Mouse (Mus musculus): ENCODE results near the gene Eif1b. TPM values are rescaled to one million over a fixed set of nuclear protein-coding genes. Genes with fewer than 3 reads are reported as not detected.
"Not testable (repeated sequence)": the region's sequence is repeated elsewhere in the genome, so short reads cannot be mapped to it uniquely, and the experiment has no call there.

Gene Eif1b
- polyA plus RNA-seq, 1 experiment from 2014 or later, result 500 TPM

GRCm38 (mm10) chr9:120527919-120528318 is 35.9 kb downstream of the Eif1b start:
- Histone ChIP-seq H3K27me3 (no peaks in the 10 kb centered on the region), H3K9me3 (replicated peaks) (no peaks in the 10 kb centered on the region), H3K4me3 (no peak overlapping the region), H3K36me3 (ENCODE audit: poor library complexity, severe bottlenecking) (no peaks in the 10 kb centered on the region), H3K27ac (no peak overlapping the region), H3K4me1 (0 out of 2 replicates have a peak, but pooled peaks cover 7% of the 10 kb centered on the region), H3K9ac (no peak overlapping the region), H3K4me2 (no peak overlapping the region)
- no peak for ATAC-seq
- WGBS, result 91% methylated on average over 8 of the region's 8 CpGs

GRCm38 (mm10) chr9:120528815-120529510 is 36.9 kb downstream of the Eif1b start:
- H3K27ac ChIP-seq, result no peak overlapping the region
- no peak overlapping the region for H3K9ac ChIP-seq
- no peak overlapping the region for H3K4me3 ChIP-seq
- 86% methylated on average over 17 of the region's 17 CpGs for WGBS
- H3K36me3 ChIP-seq (ENCODE audit: poor library complexity, severe bottlenecking), result no peaks in the 10 kb centered on the region
- 0 out of 2 replicates have a peak, but pooled peaks cover 7% of the 10 kb centered on the region for H3K4me1 ChIP-seq
- no peak overlapping the region for H3K4me2 ChIP-seq
- ATAC-seq, result no peak
- no peaks in the 10 kb centered on the region; the same call in 1 of the 2 replicates for H3K9me3 ChIP-seq (replicated peaks)
- no peaks in the 10 kb centered on the region for H3K27me3 ChIP-seq

GRCm38 (mm10) chr9:120530471-120530870 is 38.4 kb downstream of the Eif1b start:
- H3K36me3 ChIP-seq (ENCODE audit: poor library complexity, severe bottlenecking), result no peaks in the 10 kb centered on the region
- H3K4me1 ChIP-seq, result 0 out of 2 replicates have a peak, but pooled peaks cover 7% of the 10 kb centered on the region
- ATAC-seq, result no peak
- H3K9me3 ChIP-seq (replicated peaks), result no peaks in the 10 kb centered on the region; the same call in 1 of the 2 replicates
- H3K27me3 ChIP-seq, result no peaks in the 10 kb centered on the region
- H3K4me3 ChIP-seq, result no peak overlapping the region
- no peak overlapping the region for H3K4me2 ChIP-seq
- no peak overlapping the region for H3K9ac ChIP-seq
- WGBS, result 89% methylated on average over 5 of the region's 5 CpGs
- H3K27ac ChIP-seq, result no peak overlapping the region

DNA sequence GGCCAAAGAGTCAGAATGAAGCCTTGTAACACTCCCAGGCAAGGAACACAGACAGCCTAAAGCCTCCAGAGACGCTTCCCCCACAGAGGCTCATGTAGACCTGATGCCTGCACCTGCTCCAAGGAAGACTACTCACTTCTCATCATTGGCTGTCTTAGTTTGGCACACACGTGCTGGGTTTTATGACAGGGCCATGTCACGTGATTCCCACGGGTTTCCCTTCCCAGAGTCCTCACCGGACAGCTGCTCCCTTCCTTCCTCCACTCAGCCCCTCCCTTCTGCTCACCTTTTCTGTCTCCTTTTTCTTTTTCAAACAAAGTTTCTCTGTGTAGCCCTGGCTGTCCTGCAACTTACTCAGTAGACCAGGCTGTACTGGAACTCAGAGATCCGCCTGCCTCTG is 40.0 kb downstream of the Eif1b start:
- Histone ChIP-seq H3K27ac (no peak overlapping the region), H3K9ac (no peak overlapping the region), H3K4me2 (no peak overlapping the region), H3K4me3 (no peak overlapping the region), H3K36me3 (ENCODE audit: poor library complexity, severe bottlenecking) (no peaks in the 10 kb centered on the region), H3K9me3 (replicated peaks) (no peaks in the 10 kb centered on the region; the same call in 1 of the 2 replicates), H3K27me3 (0 out of 2 replicates have a peak, but pooled peaks cover 1% of the 10 kb centered on the region), H3K4me1 (0 out of 2 replicates have a peak, but pooled peaks cover 4% of the 10 kb centered on the region)
- WGBS, result 88% methylated on average over 6 of the region's 6 CpGs
- no peak for ATAC-seq

DNA sequence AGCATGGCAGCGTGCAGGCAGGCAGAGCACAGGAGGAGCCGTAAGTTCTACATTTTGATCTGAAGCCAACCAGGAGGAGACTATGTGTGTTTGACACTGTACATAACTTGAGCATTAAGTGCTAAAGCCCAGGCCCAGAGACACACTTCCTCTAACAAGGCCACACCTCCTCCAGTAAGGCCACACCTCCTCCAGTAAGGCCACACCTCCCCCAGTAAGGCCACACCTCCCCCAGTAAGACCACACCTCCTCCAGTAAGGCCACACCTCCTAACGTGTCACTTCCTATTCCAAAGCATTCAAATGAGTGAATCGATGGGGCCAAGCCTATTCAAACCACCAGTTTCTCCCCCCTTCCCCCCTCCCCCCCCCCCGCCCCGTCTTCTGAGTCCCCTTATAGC is 40.7 kb downstream of the Eif1b start:
- no peak overlapping the region for H3K27ac ChIP-seq
- H3K27me3 ChIP-seq, result 0 out of 2 replicates have a peak, but pooled peaks cover 5% of the 10 kb centered on the region
- no peaks in the 10 kb centered on the region; the same call in 1 of the 2 replicates for H3K9me3 ChIP-seq (replicated peaks)
- H3K36me3 ChIP-seq (ENCODE audit: poor library complexity, severe bottlenecking), result no peaks in the 10 kb centered on the region
- no peak overlapping the region for H3K9ac ChIP-seq
- no peaks in the 10 kb centered on the region for H3K4me1 ChIP-seq
- H3K4me2 ChIP-seq, result no peak overlapping the region
- no peak overlapping the region for H3K4me3 ChIP-seq
- ATAC-seq, result no peak
- WGBS, result 91% methylated on average over 6 of the region's 6 CpGs

DNA sequence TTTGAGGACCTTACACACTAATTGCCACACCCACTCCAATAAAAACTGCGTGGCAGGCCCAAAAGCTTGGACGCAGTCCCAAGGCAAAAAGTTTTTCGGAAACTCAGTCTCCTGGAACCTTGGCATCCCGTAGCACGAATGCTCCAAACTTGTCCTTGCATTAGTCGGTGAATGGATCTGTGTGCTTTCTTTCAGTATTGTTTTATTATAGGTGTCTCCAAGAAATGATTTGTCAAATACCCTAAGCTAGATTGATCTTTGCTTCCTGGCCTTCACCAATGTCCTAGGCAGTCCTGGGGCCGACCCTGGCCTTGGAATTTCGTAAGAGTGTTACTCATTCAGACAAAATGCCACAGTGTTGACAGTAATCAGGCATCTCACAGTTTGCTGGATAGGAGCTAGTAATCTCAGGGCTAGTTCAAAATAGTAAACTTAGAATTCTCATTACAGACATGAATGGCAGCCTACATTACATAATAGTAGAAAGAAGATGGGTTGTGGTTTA is 41.5 kb downstream of the Eif1b start:
- WGBS, result 92% methylated on average over 8 of the region's 8 CpGs
- not testable (repeated sequence) for ATAC-seq; H3K4me3 ChIP-seq; H3K27ac ChIP-seq; H3K9me3 ChIP-seq (replicated peaks); H3K27me3 ChIP-seq; H3K36me3 ChIP-seq (ENCODE audit: poor library complexity, severe bottlenecking); H3K9ac ChIP-seq; H3K4me2 ChIP-seq; H3K4me1 ChIP-seq

GRCm38 (mm10) chr9:120539662-120540251 is 47.7 kb downstream of the Eif1b start, which contains the start of gene Entpd3:
Entpd3 (plus strand) TSS chr9:120539818.
- peak within 1 kb of the TSS; percentile 65 for H3K9ac ChIP-seq

DNA sequence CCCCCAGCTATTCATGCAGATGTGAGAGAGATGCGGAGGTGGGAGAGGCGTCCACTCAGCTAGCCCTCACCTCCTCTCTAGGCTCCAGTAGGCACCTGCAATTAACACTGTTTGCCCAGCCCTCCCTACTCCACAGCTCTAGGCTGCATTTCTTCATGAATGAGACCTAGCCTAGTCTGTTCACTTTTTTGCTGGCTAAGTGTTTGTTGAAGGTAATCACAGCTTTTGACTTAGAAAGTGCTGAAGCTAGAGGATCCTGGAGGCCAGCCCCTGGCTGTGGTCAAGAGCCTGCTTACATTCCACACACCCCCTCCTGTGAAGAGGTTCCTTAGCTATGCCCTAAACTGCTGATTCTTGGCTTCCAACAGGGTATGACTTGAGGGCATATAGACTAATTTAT is 49.4 kb downstream of the Eif1b start:
- Histone ChIP-seq H3K36me3 (ENCODE audit: poor library complexity, severe bottlenecking) (no peaks in the 10 kb centered on the region), H3K4me1 (peaks cover 11% of the 10 kb centered on the region), H3K9ac (no peak overlapping the region), H3K27me3 (peaks cover 37% of the 10 kb centered on the region), H3K9me3 (replicated peaks) (no peaks in the 10 kb centered on the region), H3K27ac (no peak overlapping the region), H3K4me3 (no peak overlapping the region), H3K4me2 (no peak overlapping the region)
- 18% methylated on average over 2 of the region's 2 CpGs for WGBS
- ATAC-seq, result no peak

More at GRCm38 (mm10) chr9:120539662-120540251, 47.7 kb downstream of the Eif1b start, which contains the start of gene Entpd3:
- Histone ChIP-seq H3K27me3 (peaks cover 37% of the 10 kb centered on the region), H3K4me3 (peak within 1 kb of the TSS; percentile 40), H3K4me1 (peaks cover 11% of the 10 kb centered on the region), H3K36me3 (ENCODE audit: poor library complexity, severe bottlenecking) (no peaks in the 10 kb centered on the region), H3K4me2 (peak within 1 kb of the TSS; percentile 68), H3K27ac (no peak within 1 kb of the TSS), H3K9me3 (replicated peaks) (no peaks in the 10 kb centered on the region)
- under 1% methylated on average over 31 of the region's 31 CpGs for WGBS
- peak; percentile 43; the same call in 1 of the 2 replicates for ATAC-seq

- no peaks in the 10 kb centered on the region for H3K36me3 ChIP-seq (ENCODE audit: poor library complexity, severe bottlenecking)
- H3K27me3 ChIP-seq, result peaks cover 33% of the 10 kb centered on the region
- 38% methylated on average over 6 of the region's 6 CpGs for WGBS
- H3K27ac ChIP-seq, result no peak overlapping the region
- peaks cover 16% of the 10 kb centered on the region for H3K4me1 ChIP-seq
- H3K4me2 ChIP-seq, result no peak overlapping the region
- no peak overlapping the region for H3K9ac ChIP-seq
- ATAC-seq, result no peak
- H3K9me3 ChIP-seq (replicated peaks), result no peaks in the 10 kb centered on the region
- H3K4me3 ChIP-seq, result no peak overlapping the region
These were observed 50.2 kb downstream of the Eif1b start for GRCm38 (mm10) chr9:120542241-120542640.

Other genes starting within 250 kb of the Eif1b start
- gene Myrip, start 190.7 kb upstream of the Eif1b start, polyA plus RNA-seq (2015; fragmentation: Nextera tagmentation; extraction: Ambion mirVana), result 1.0 and 1.1 TPM in 2 replicates
- gene Entpd3, start 47.6 kb downstream of the Eif1b start, polyA plus RNA-seq (2015; fragmentation: Nextera tagmentation; extraction: Ambion mirVana), result 0.30 and 0.49 TPM in 2 replicates
- gene Rpl14, start 79.2 kb downstream of the Eif1b start, polyA plus RNA-seq (2015; fragmentation: Nextera tagmentation; extraction: Ambion mirVana), result 544 and 592 TPM in 2 replicates